Mouse (Mus musculus) cerebellum, adult 2 months (tissue): ENCODE data around the gene Armc5.

ENCODE experiments used
- CTCF ChIP-seq: fragments of 200-500 bp; IDR thresholded peaks from 2 replicates; pipeline ENCODE4 v1.5.1; 2011; ENCODE audit warnings: low read depth, mild to moderate bottlenecking, control low read depth, low read length, moderate library complexity, borderline replicate concordance; ENCODE audit not compliant: insufficient read depth
- POLR2A ChIP-seq: fragments of 200-500 bp; IDR thresholded peaks from 2 replicates; pipeline ENCODE4 v1.6.1; 2011; ENCODE audit warnings: low read length, control low read depth, borderline replicate concordance; ENCODE audit not compliant: insufficient read depth

- no peak for TF ChIP-seq POLR2A
- TF ChIP-seq CTCF = no peak
These were observed 16.2 kb upstream of the Armc5 start for GRCm38 (mm10) chr7:128220936-128221335.
